Mouse (Mus musculus) olfactory bulb, adult 2 months (tissue): ENCODE results near the gene Pde4a.

Experiments
- CTCF ChIP-seq: fragments of 200-500 bp; IDR thresholded peaks from 2 replicates; pipeline ENCODE4 v1.5.1; 2012; ENCODE audit warnings: low read depth, mild to moderate bottlenecking, low read length, moderate library complexity; ENCODE audit not compliant: insufficient read depth
- POLR2A ChIP-seq: fragments of 200-500 bp; IDR thresholded peaks from 2 replicates; pipeline ENCODE4 v1.6.1; 2012; ENCODE audit warnings: mild to moderate bottlenecking, low read depth, low read length, moderate library complexity; ENCODE audit not compliant: insufficient read depth

GRCm38 (mm10) chr9:21146722-21147121 lies 18.8 kb upstream of the Pde4a start:
- TF ChIP-seq POLR2A (no peak), CTCF (no peak)
